Mouse (Mus musculus): Measurements from ENCODE around the gene Igsf10.

- TF ChIP-seq POLR2A (IDR thresholded peaks at IDR 0.05; ENCODE audit: insufficient read length, low read depth) (no peak), TCF12 (IDR thresholded peaks at IDR 0.05; ENCODE audit: insufficient read depth, poor library complexity, severe bottlenecking) (no peak), REST (IDR thresholded peaks at IDR 0.05; ENCODE audit: insufficient read depth, insufficient read length) (no peak), TCF3 (IDR thresholded peaks at IDR 0.05; ENCODE audit: insufficient read length, low read depth) (no peak), USF1 (IDR thresholded peaks at IDR 0.05; ENCODE audit: low read depth) (no peak), CEBPB (IDR thresholded peaks at IDR 0.05; ENCODE audit: insufficient read depth, poor library complexity, severe bottlenecking) (no peak), POLR2AphosphoS2 (IDR thresholded peaks at IDR 0.05; ENCODE audit: insufficient read length, low read depth) (no peak), MAX (IDR thresholded peaks at IDR 0.05; ENCODE audit: low read depth) (no peak), MYOD1 (IDR thresholded peaks at IDR 0.05; ENCODE audit: control insufficient read depth in 1 of 3, insufficient read length in 2 of 3, low read depth in 2 of 3) (no peak), MYOG (IDR thresholded peaks at IDR 0.05; ENCODE audit: control insufficient read depth in 1 of 3, insufficient read depth in 1 of 3, insufficient read length in 2 of 3, low read depth in 2 of 3) (no peak), E2F4 (IDR thresholded peaks at IDR 0.05; ENCODE audit: insufficient read depth) (no peak)
Measured at GRCm38 (mm10) chr3:59351768-59352167, 7.6 kb upstream of the Igsf10 start.

Measured in myocyte (in vitro differentiated cells).